Mouse (Mus musculus) spleen, adult 2 months (tissue): ENCODE data around the gene Zfp784. TPM values are rescaled to one million over a fixed set of nuclear protein-coding genes. Genes with fewer than 3 reads are reported as not detected.

Experiments used
- DNase-seq, 2 experiments: peaks; one replicate each; pipeline versions ENCODE4 v3.0.0 to v3.0.0-alpha.2; 2012 to 2021; ENCODE audit warnings: low spot score in 2 of 2, low read depth in 1 of 2
- H3K27ac ChIP-seq: fragments of 200-500 bp; 2 replicates; pipeline ENCODE4 v1.5.1; 2012; ENCODE audit warnings: low read length, inconsistent platforms; ENCODE audit not compliant: insufficient read depth
- H3K27me3 ChIP-seq: fragments of 200-500 bp; 2 replicates; pipeline ENCODE4 v1.6.1; 2012; ENCODE audit warnings: mild to moderate bottlenecking, moderate library complexity, low read length, inconsistent platforms; ENCODE audit not compliant: control insufficient read depth, insufficient read depth
- H3K36me3 ChIP-seq: fragments of 200-500 bp; 2 replicates; pipeline ENCODE4 v1.6.1; 2012; ENCODE audit warnings: mild to moderate bottlenecking, low read length, inconsistent platforms; ENCODE audit not compliant: control insufficient read depth, insufficient read depth
- H3K4me1 ChIP-seq: fragments of 200-500 bp; 2 replicates; pipeline ENCODE4 v1.6.1; 2011; ENCODE audit warnings: inconsistent platforms; ENCODE audit not compliant: control insufficient read depth, insufficient read depth, insufficient read length
- H3K4me3 ChIP-seq: fragments of 200-500 bp; 2 replicates; pipeline ENCODE4 v1.5.1; 2011; ENCODE audit warnings: mild to moderate bottlenecking, inconsistent platforms; ENCODE audit not compliant: insufficient read depth, insufficient read length; ENCODE audit errors: extremely low read depth
- CTCF ChIP-seq: fragments of 200-500 bp; IDR thresholded peaks from 2 replicates; pipeline ENCODE4 v1.5.1; 2011; ENCODE audit warnings: mild to moderate bottlenecking, inconsistent platforms; ENCODE audit not compliant: insufficient read depth, insufficient read length, insufficient replicate concordance; ENCODE audit errors: extremely low read depth
- POLR2A ChIP-seq: fragments of 200-500 bp; IDR thresholded peaks from 2 replicates; pipeline ENCODE4 v1.6.1; 2011; ENCODE audit warnings: low read depth, low read length, inconsistent platforms
- whole genome bisulfite sequencing: fragments of 180-500 bp; shearing (Covaris S2); methylation state at CpG from one replicate; pipeline ENCODE4 v1.1.7; 2018; 5-methylcytosine and 5-hydroxymethylcytosine counted together
- polyA plus RNA-seq: library from polyadenylated mRNA; depleted of rRNA; stranded (reverse); fragments of >200 nt; gene quantifications from 2 replicates; pipeline ENCODE4 v1.2.3, GENCODE M21; 2012

Gene Zfp784
- polyA plus RNA-seq, 1 experiment, result 4.2 TPM

- Histone ChIP-seq H3K27me3 (no peaks in the 10 kb centered on the region), H3K36me3 (peaks cover 11% of the 10 kb centered on the region), H3K27ac (no peak overlapping the region), H3K4me3 (no peak overlapping the region), H3K4me1 (no peaks in the 10 kb centered on the region; the same call in none of the 2 replicates)
- DNase-seq, result no peak
- no peak for TF ChIP-seq CTCF
- TF ChIP-seq POLR2A, result no peak
- WGBS, result 90% methylated on average over 9 of the region's 9 CpGs
Measured at GRCm38 (mm10) chr7:5036136-5036535, 2.1 kb downstream of the Zfp784 start.

GRCm38 (mm10) chr7:5035628-5036027 lies 2.6 kb downstream of the Zfp784 start:
- DNase-seq, result no peak
- Histone ChIP-seq H3K4me3 (no peak overlapping the region), H3K4me1 (no peaks in the 10 kb centered on the region; the same call in none of the 2 replicates), H3K27me3 (no peaks in the 10 kb centered on the region), H3K36me3 (peaks cover 16% of the 10 kb centered on the region), H3K27ac (no peak overlapping the region)
- WGBS, result 94% methylated on average over 17 of the region's 17 CpGs
- no peak for TF ChIP-seq CTCF
- no peak for TF ChIP-seq POLR2A

GRCm38 (mm10) chr7:5033818-5034217 lies 4.4 kb downstream of the Zfp784 start, which contains the start of gene 4632433K11Rik:
4632433K11Rik (plus strand) TSS chr7:5034118.
- DNase-seq, result no peak
- Histone ChIP-seq H3K4me3 (no peak within 1 kb of the TSS), H3K27ac (no peak within 1 kb of the TSS), H3K4me1 (no peaks in the 10 kb centered on the region; the same call in none of the 2 replicates), H3K36me3 (peaks cover 34% of the 10 kb centered on the region), H3K27me3 (no peaks in the 10 kb centered on the region)
- 86% methylated on average over 3 of the region's 3 CpGs for WGBS
- TF ChIP-seq CTCF (no peak), POLR2A (no peak)

GRCm38 (mm10) chr7:5031496-5031895 lies 6.8 kb downstream of the Zfp784 start:
- TF ChIP-seq POLR2A, result no peak
- no peak for TF ChIP-seq CTCF
- Histone ChIP-seq H3K4me1 (no peaks in the 10 kb centered on the region; the same call in 1 of the 2 replicates), H3K36me3 (peaks cover 35% of the 10 kb centered on the region), H3K27ac (no peak overlapping the region), H3K27me3 (no peaks in the 10 kb centered on the region), H3K4me3 (no peak overlapping the region)
- 96% methylated on average over 45 of the region's 46 CpGs for WGBS
- no peak for DNase-seq

GRCm38 (mm10) chr7:5030554-5031275 lies 7.5 kb downstream of the Zfp784 start:
- H3K27me3 ChIP-seq, result no peaks in the 10 kb centered on the region
- 97% methylated on average over 63 of the region's 63 CpGs for WGBS
- H3K4me3 ChIP-seq, result no peak overlapping the region
- no peak overlapping the region for H3K27ac ChIP-seq
- DNase-seq, result no peak
- TF ChIP-seq POLR2A (no peak), CTCF (no peak)
- H3K36me3 ChIP-seq, result peaks cover 35% of the 10 kb centered on the region
- H3K4me1 ChIP-seq, result no peaks in the 10 kb centered on the region; the same call in 1 of the 2 replicates

- Histone ChIP-seq H3K4me3 (no peak overlapping the region), H3K27me3 (no peaks in the 10 kb centered on the region), H3K27ac (no peak overlapping the region), H3K36me3 (peaks cover 35% of the 10 kb centered on the region), H3K4me1 (no peaks in the 10 kb centered on the region; the same call in 1 of the 2 replicates)
- DNase-seq, result no peak
- 96% methylated on average over 21 of the region's 21 CpGs for WGBS
- TF ChIP-seq CTCF (no peak), POLR2A (no peak)
Measured at GRCm38 (mm10) chr7:5029946-5030345, 8.3 kb downstream of the Zfp784 start.

GRCm38 (mm10) chr7:5029543-5029942 lies 8.7 kb downstream of the Zfp784 start:
- Histone ChIP-seq H3K36me3 (peaks cover 35% of the 10 kb centered on the region), H3K27ac (no peak overlapping the region), H3K27me3 (no peaks in the 10 kb centered on the region), H3K4me3 (no peak overlapping the region), H3K4me1 (no peaks in the 10 kb centered on the region; the same call in 1 of the 2 replicates)
- 97% methylated on average over 22 of the region's 22 CpGs for WGBS
- TF ChIP-seq POLR2A, result no peak
- no peak for TF ChIP-seq CTCF
- no peak for DNase-seq
